Mouse (Mus musculus) kidney, adult 10 weeks (tissue): ENCODE data around the gene Havcr1. TPM values are rescaled to one million over a fixed set of nuclear protein-coding genes. Genes with fewer than 3 reads are reported as not detected.

Experiments used
- polyA plus RNA-seq: library from polyadenylated mRNA; stranded (reverse); fragments of 350-450 nt; fragmentation: Illumina TruSeq; extraction: RNeasy Lipid Tissue Mini Kit (QIAGEN cat#74804); gene quantifications from one replicate; pipeline ENCODE4 v1.2.3, GENCODE M21; 2014; ENCODE audit warnings: low read depth, low replicate concordance

The Havcr1 gene
- 8.2 TPM for polyA plus RNA-seq

DNA sequence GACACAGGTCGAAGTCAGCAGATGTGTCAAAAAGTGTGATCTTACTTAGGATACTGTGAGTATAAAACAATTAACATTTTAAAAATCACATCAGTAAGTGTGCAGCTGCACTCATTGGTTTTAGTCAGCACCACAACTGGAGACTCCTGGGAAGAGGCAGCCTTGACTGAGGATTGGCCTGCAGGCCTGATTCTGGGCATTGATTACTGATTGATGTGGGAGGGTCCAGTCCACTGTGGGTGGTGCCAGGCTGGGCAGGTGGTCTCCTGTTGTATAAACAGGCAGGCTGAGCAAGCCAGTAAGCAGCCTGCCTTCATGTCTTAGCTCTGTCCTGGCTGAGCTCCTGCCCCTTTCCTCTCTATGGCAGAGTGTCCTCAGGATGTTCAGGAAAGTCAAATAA lies at the start of gene Havcr1:
Gene Havcr1, plus strand, starts transcription at position 5 of the 400 bp plus-strand sequence.

DNA sequence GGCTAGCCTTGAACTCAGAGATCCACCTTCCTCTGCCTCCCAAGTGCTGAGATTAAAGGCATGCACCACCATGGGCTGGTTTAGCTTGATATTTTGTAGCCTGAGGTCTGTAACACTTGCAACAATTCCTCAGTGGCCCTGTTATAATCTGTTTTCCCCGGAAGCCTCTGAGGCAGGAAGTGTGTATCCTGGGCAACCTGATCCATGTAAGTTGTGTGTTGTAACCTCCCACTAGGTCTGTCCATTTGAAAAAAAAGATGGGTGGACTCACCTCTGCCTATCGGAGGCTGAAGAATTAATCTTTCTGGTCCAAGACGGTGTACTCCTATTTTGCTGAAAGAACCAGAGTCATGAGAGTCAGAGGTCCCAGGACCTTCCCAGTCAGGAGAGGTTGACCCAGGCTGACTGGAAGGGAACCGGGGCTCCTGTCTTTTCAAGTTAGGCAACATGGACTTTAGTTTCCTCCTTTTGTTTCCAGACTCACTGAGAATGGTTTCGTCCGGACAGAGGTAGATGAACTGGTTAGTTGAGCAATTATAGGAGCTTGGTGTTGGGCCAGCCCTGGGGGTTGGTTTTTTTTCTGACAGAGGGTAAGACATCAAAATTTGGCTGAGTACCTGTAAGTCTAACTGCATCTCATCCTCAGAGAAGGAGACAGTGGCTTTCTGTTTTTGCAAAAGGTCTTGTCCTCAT lies 28.1 kb upstream of the Havcr1 start, which contains the start of gene Timd2:
Gene Timd2, minus strand, starts transcription at position 398 of the 693 bp plus-strand sequence.

DNA sequence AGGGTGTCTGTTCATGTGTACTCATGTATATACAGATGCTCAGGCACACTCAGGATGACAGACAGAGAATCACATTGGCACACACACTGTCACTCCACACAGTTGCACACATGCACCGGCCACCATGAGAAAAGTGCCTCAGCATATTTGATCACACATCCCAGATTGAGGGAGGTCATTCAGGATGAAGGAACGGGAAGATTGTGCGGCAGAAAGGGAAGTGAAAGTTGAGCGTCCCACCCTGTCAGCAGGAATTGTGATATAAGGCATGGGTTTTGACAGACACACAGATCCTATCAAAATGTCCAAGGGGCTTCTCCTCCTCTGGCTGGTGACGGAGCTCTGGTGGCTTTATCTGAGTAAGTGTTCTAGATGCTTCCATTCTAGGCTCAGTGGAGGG lies 75.6 kb downstream of the Havcr1 start, which contains the start of gene Timd4:
Gene Timd4, plus strand, starts transcription at position 290 of the 400 bp plus-strand sequence.

Other genes with a start within 250 kb of the Havcr1 start
- not detected for gene Gm12169, start 210.9 kb upstream of the Havcr1 start, polyA plus RNA-seq
- gene BC053393, start 163.5 kb upstream of the Havcr1 start, polyA plus RNA-seq = not detected
- 0.36 TPM for gene Dppa1, start 105.8 kb upstream of the Havcr1 start, polyA plus RNA-seq
- gene Timd2, start 28.0 kb upstream of the Havcr1 start, polyA plus RNA-seq = 13.8 TPM
- gene Timd4, start 75.7 kb downstream of the Havcr1 start, polyA plus RNA-seq = not detected